Mouse (Mus musculus) MEL (cell line): Measurements from ENCODE around the gene Tfap4.

Source experiments
- POLR2A ChIP-seq, 2 experiments: IDR thresholded peaks; 2 replicates each; pipeline ENCODE4 v1.6.1; 2011 to 2012; ENCODE audit warnings: low read length in 2 of 2, mild to moderate bottlenecking in 2 of 2, control low read depth in 1 of 2, improper control_type of control experiment in 1 of 2, low read depth in 1 of 2, moderate library complexity in 1 of 2; ENCODE audit not compliant: control insufficient read depth in 1 of 2, insufficient read depth in 1 of 2, poor library complexity in 1 of 2
- POLR2AphosphoS5 ChIP-seq: IDR thresholded peaks from 2 replicates; pipeline ENCODE4 v1.6.1; 2012; ENCODE audit warnings: low read depth, borderline replicate concordance, mild to moderate bottlenecking, inconsistent platforms, low read length, moderate library complexity, mixed read lengths
- SIN3A ChIP-seq: IDR thresholded peaks from 2 replicates; pipeline ENCODE4 v1.6.1; 2012; ENCODE audit warnings: low read length, improper control_type of control experiment, inconsistent platforms

DNA sequence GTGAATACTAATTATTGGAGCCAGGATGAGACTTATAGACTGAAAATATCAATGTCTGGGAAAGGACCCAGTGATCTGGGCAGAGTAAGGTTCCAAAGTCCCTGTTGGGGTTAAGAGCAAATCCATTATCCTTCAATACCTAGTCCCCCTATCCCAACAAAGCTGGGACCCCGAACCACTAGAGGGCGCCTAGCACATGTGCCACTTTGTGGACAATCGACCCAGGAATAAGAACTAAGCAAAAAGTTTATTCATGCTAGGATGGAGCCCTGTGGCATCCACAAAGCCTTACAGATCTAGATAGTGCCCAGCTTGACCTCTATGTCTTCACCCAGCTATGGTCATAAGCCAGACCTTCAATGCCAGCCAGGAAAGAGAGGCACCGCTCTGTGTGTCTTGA lies 8.3 kb upstream of the Tfap4 start:
- TF ChIP-seq POLR2A (IDR thresholded peaks at IDR 0.05; ENCODE audit: control insufficient read depth in 1 of 2, insufficient read depth in 1 of 2, low read depth in 1 of 2, low read length in 2 of 2, poor library complexity in 1 of 2) (no peak), SIN3A (peak; percentile 44; the same call in 1 of the 2 replicates), POLR2AphosphoS5 (no peak)
